Mouse (Mus musculus): ENCODE data around the gene Immp2l.

Gene Immp2l

DNA sequence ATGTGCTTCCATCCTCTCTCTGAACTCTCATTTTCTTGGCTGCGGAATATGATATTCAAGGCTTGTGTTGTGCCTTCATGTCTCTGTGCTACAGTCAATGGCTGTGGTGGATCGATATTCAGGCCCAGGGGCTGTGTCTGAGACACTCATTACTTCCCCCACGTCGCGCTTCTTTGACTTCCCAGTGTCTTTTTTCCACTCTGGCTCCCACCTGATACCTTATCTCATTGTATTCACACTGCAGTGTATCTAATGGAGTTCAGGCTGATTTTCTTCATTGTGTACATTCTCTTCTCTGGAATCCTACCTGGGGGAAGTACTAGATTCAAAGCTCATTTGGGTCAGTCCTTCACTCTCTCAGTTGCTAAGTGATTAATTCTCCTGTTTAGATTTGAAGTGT lies 27.1 kb downstream of the Immp2l start:
- no peak for DNase-seq

DNA sequence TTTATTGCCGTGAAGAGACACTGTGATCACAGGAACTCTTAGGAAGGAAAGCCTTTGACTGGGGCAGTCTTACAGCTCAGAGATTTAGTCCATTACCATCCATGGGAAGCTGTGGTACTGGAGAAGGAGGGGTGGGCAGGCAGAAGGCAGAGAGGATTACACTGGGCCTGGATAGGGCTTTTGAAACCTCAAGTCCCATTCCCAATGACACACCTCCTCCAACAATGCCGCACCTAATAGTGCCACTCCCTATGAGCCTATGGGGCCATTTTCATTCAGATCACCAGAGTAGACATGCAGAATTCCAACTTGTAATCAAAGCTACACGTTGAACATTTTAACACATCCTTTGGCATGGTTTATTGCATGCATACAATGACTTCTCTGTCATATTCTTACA lies 29.0 kb downstream of the Immp2l start:
- no peak for DNase-seq

GRCm38 (mm10) chr12:41054006-41054791 lies 30.3 kb downstream of the Immp2l start:
- DNase-seq = no peak

- DNase-seq = no peak
Observed at GRCm38 (mm10) chr12:41055941-41056340, 32.1 kb downstream of the Immp2l start.

DNA sequence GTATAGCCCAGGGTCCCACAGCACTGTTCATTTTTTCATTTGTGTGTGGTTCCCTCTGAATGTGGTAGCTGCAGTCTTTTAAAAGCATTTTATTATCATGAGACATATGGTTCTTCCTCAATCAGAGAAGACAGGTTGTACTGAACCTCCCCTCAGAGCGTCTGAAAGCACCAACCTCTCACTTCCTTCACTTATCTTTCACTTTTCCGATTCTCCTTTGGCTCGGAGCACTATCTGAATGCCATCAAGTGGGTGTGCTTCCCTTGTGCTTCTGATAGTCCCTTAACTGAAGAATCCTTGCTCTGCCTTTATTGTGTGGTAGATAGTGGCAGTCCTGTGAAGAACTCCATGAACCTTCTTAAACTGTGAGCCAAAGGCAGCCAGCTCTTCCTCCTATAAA lies 39.4 kb downstream of the Immp2l start:
- DNase-seq = no peak

GRCm38 (mm10) chr12:41081843-41082242 lies 58.0 kb downstream of the Immp2l start:
- DNase-seq = no peak

GRCm38 (mm10) chr12:41084370-41085089 lies 60.6 kb downstream of the Immp2l start:
- no peak for DNase-seq

GRCm38 (mm10) chr12:41089931-41090366 lies 66.1 kb downstream of the Immp2l start:
- no peak for DNase-seq

DNA sequence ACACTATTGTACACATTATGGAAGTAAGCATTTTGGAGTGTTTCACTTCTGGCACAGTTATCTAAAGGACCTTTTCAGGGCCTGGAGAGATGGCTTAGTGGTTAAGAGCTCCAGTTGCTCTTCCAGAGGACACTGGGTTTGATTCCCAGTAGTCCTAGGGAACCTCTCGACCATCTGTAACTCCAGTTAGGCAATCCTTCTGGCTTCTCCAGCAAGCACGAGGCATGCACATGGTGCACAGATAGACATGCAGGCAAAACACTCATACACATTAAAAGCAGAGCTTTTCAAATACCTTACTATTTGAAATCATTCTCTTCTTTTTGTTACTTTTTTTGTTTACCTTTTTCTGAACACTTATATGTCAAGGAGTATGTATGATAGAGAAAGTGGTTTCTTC lies 66.9 kb downstream of the Immp2l start:
- DNase-seq = no peak

- no peak for DNase-seq
Observed at GRCm38 (mm10) chr12:41091316-41091715, 67.4 kb downstream of the Immp2l start.

GRCm38 (mm10) chr12:41096045-41096444 lies 72.2 kb downstream of the Immp2l start:
- no peak for DNase-seq

DNA sequence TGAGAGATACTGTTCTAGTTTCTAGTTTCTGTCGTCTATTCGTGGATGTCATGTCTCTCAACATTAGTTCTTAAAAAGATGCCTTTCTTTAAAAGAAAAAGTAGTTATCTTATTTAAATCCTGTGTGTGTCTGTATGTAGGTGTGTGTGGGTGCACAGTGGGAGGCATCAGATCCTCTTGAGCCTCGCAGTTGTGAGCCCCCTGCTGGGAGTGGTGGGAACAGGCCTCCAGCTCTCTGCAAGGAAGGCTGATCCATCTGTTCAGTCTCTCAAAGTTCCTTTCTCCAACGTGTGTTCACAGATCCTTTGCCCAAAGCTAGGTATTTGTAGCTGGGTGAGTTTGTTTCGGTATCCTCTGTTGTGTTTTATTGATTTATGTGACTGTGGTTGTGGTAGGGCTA lies 73.5 kb downstream of the Immp2l start:
- DNase-seq = peak; percentile 65

DNA sequence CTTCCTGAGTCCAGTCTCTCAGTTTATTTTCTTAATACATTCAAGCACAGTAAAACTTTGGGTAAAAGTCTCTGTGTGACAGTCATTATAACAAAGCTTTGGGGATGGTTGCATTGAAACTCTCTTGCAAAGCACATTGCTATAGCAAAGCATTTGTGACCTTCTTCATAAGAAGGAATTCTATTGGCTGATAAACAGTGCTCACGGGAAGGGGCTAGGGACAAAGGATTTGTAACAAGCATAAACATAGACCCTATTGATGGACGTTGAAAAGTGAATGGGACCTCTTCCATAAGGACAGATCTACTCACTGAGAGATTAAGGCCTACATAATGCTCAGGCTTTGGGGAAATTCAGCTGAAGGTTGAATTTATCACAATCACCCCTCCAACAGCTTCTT lies 85.1 kb downstream of the Immp2l start:
- DNase-seq = no peak

DNA sequence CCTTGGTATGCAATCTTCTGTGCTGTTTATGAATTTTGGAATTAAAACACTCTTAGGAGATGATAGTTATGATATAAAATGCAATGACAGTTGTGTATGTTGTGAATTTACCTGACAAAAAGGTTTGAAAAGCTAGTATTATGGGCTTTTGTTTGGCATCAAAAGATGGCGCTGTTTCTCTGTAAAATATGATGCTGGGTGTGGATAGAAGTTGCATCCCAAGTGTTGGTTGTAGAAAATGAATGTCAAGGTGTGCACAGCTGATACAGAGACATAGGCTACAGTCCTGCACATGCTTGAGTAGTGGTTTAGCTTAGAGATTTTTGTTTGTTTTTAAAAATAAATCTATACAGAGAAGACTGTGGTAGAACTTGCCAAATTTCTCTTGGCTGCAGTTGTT lies 87.6 kb downstream of the Immp2l start:
- DNase-seq = peak; percentile 51

GRCm38 (mm10) chr12:41112137-41112536 lies 88.2 kb downstream of the Immp2l start:
- no peak for DNase-seq

- DNase-seq = no peak
Observed at GRCm38 (mm10) chr12:41118358-41118757, 94.5 kb downstream of the Immp2l start.

GRCm38 (mm10) chr12:41119657-41120056 lies 95.8 kb downstream of the Immp2l start:
- DNase-seq = no peak

GRCm38 (mm10) chr12:41123207-41123606 lies 99.3 kb downstream of the Immp2l start:
- no peak for DNase-seq

- DNase-seq = no peak
Observed at GRCm38 (mm10) chr12:41134885-41135284, 111.0 kb downstream of the Immp2l start.

- DNase-seq = no peak
Observed at GRCm38 (mm10) chr12:41159543-41159942, 135.7 kb downstream of the Immp2l start.

DNA sequence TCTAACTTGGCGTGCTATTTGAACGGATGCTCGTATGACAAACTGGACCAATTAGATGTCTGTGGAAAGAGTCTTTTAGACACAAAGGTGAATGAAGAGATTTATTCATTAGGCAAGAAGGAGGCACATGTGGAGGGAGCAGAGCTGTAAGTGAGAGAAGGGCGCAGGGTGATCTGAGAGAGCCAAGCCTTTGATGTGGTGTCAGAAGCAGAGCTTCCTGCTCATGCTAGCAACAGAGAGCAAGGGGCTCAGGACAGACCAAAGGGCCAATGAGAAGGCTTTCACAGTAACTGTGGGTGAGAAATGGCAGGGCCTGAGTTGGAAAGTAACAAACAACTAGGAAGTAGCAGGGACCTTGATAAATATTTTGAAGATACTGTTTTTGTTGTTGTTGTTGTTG lies 143.9 kb downstream of the Immp2l start:
- no peak for DNase-seq

- no peak for DNase-seq
Observed at GRCm38 (mm10) chr12:41170051-41170450, 146.2 kb downstream of the Immp2l start.

DNA sequence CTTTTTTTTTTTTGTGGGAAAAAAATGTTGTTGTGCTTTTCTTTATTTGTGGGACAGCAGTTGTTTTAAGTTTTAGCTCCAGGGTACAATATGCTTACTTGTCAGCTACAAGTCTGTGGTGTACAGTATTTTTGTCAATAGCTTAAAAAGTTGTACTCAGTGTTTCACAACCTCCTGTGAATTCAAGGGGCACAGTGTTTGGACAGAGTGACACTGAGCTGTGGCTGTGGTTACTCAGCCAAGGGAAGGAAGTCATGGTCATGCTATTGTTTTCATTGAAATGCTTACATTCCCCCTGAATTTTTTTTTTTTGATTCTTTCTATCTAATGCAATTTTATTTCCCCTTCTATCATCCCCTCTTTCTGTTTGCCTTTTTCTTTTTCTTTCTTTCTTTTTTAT lies 159.0 kb downstream of the Immp2l start:
- no peak for DNase-seq

DNA sequence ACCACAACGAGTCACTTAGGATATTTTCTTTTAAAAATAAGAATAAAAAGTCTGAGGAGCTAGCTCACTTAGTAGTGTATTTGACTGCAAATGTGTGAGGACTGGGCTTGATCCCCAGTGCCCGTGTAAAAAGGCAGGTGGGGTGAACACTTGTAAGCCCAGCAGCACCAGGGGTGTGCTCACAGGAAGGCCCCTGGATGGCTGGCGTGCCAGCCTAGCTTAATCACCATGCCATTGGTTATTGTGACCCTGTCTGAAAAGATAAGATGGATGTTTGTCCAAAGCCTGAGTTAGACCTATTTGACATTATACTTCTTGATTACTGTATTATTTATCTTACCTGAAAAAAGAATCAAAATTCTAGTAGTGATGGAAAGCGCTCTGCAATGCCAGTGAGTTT lies 161.2 kb downstream of the Immp2l start:
- DNase-seq = no peak

All from embryo, embryonic 11 days (tissue).